ENCODE assay signal across 19 mouse cellular contexts in genomic region chr6:50080431-50080830, GRCm38 (mm10). TPM values are rescaled to one million over a fixed set of nuclear protein-coding genes. Genes with fewer than 3 reads are reported as not detected.
DNase-seq lines count a peak whose midpoint lies in the region; ATAC-seq and TF ChIP-seq lines count a peak whose summit lies in the region.
"Had no signal": no experiment of that assay in that cellular context is flagged by ENCODE, and none has a peak within 500 bp of the region (broad histone marks: within the 10 kb centered on the region; RNA-seq: fewer than 3 reads in every experiment).

No protein-coding gene starts in this region.

- no peaks in the 10 kb centered on the region for H3K9me3 ChIP-seq in hindbrain, embryonic 11.5 days (ENCODE audit: control insufficient read depth, low read length)
- no peaks in the 10 kb centered on the region for H3K9me3 ChIP-seq in forebrain, postnatal 0 days (ENCODE audit: low read length)
- H3K9me3 ChIP-seq: embryonic facial prominence, embryonic 15.5 days; forebrain, embryonic 13.5 days; limb, embryonic 12.5 days; liver, embryonic 15.5 days; neural tube, embryonic 15.5 days had no signal

- H3K27me3 ChIP-seq in hindbrain, embryonic 11.5 days (ENCODE audit: control insufficient read depth, insufficient read depth, low read length), result no peaks in the 10 kb centered on the region
- H3K27me3 ChIP-seq in forebrain, postnatal 0 days (ENCODE audit: insufficient read depth, low read length), result no peaks in the 10 kb centered on the region
- H3K27me3 ChIP-seq: embryonic facial prominence, embryonic 15.5 days; forebrain, embryonic 13.5 days; limb, embryonic 12.5 days; liver, embryonic 15.5 days; neural tube, embryonic 15.5 days had no signal

- H3K4me1 ChIP-seq in hindbrain, embryonic 11.5 days (replicated peaks; ENCODE audit: control insufficient read depth, insufficient read depth, low read length), result no peaks in the 10 kb centered on the region
- H3K4me1 ChIP-seq in forebrain, postnatal 0 days (ENCODE audit: insufficient read depth), result no peaks in the 10 kb centered on the region
- H3K4me1 ChIP-seq: embryonic facial prominence, embryonic 15.5 days; forebrain, embryonic 13.5 days; liver, embryonic 15.5 days; neural tube, embryonic 15.5 days had no signal

- H3K9ac ChIP-seq in hindbrain, embryonic 11.5 days (ENCODE audit: low read depth, low read length), result no peak overlapping the region
- H3K9ac ChIP-seq in forebrain, postnatal 0 days, result no peak overlapping the region
- H3K9ac ChIP-seq: embryonic facial prominence, embryonic 15.5 days; forebrain, embryonic 13.5 days; limb, embryonic 12.5 days; liver, embryonic 15.5 days; neural tube, embryonic 15.5 days had no signal

- no peak for TF ChIP-seq CTCF in forebrain, postnatal 0 days (IDR thresholded peaks at IDR 0.05; ENCODE audit: low read depth)

- no peak overlapping the region for H3K4me3 ChIP-seq in hindbrain, embryonic 11.5 days (ENCODE audit: low read depth, low read length)
- H3K4me3 ChIP-seq in forebrain, postnatal 0 days (ENCODE audit: low read depth, low read length), result no peak overlapping the region
- H3K4me3 ChIP-seq: embryonic facial prominence, embryonic 15.5 days; forebrain, embryonic 13.5 days; left cerebral cortex, adult 2 months; limb, embryonic 12.5 days; liver, embryonic 15.5 days; neural tube, embryonic 15.5 days had no signal

- 81% methylated on average over 7 of the region's 7 CpGs for WGBS in hindbrain, embryonic 11.5 days
- WGBS in forebrain, postnatal 0 days, result 44% methylated on average over 7 of the region's 7 CpGs

- H3K36me3 ChIP-seq in hindbrain, embryonic 11.5 days (ENCODE audit: control insufficient read depth, insufficient read depth, low read length), result no peaks in the 10 kb centered on the region
- no peaks in the 10 kb centered on the region for H3K36me3 ChIP-seq in forebrain, postnatal 0 days (ENCODE audit: insufficient read depth)
- H3K36me3 ChIP-seq: embryonic facial prominence, embryonic 15.5 days; limb, embryonic 12.5 days; liver, embryonic 15.5 days; neural tube, embryonic 15.5 days had no signal

- H3K27ac ChIP-seq in hindbrain, embryonic 11.5 days (ENCODE audit: low read depth, low read length), result no peak overlapping the region
- H3K27ac ChIP-seq in forebrain, postnatal 0 days (ENCODE audit: low read depth, low read length), result no peak overlapping the region
- H3K27ac ChIP-seq: embryonic facial prominence, embryonic 15.5 days; forebrain, embryonic 13.5 days; left cerebral cortex, adult 2 months; limb, embryonic 12.5 days; liver, embryonic 15.5 days; neural tube, embryonic 15.5 days; stomach, postnatal 0 days had no signal

- ATAC-seq in hindbrain, embryonic 11.5 days (ENCODE audit: low FRiP score), result no peak
- ATAC-seq in forebrain, postnatal 0 days, result no peak
- ATAC-seq: forebrain, embryonic 13.5 days; inflammation-experienced regulatory T-cells, adult 6 months had no signal

- intact Hi-C loops in heart, postnatal 25 days (cut with DNase I), result no loop called here
- intact Hi-C loops in heart, postnatal 14 days (cut with DNase I), result no loop called here

- H3K4me2 ChIP-seq in hindbrain, embryonic 11.5 days (replicated peaks; ENCODE audit: low read depth, low read length), result no peak overlapping the region
- no peak overlapping the region for H3K4me2 ChIP-seq in forebrain, postnatal 0 days (ENCODE audit: low read depth)
- H3K4me2 ChIP-seq: embryonic facial prominence, embryonic 15.5 days; forebrain, embryonic 13.5 days; limb, embryonic 12.5 days; liver, embryonic 15.5 days; neural tube, embryonic 15.5 days had no signal

- DNase-seq in heart, adult 11 months, result peak; percentile 90
- DNase-seq in heart, postnatal 25 days (ENCODE audit: low spot score), result no peak
- peak; percentile 6 for DNase-seq in kidney, postnatal 10 days
- DNase-seq in kidney, postnatal 14 days, result no peak
- DNase-seq in heart, postnatal 14 days, result peak; percentile 26 to 27
- DNase-seq in lung, postnatal 25 days (ENCODE audit: low spot score), result peak; percentile 70
- DNase-seq in hindbrain, embryonic 11.5 days (ENCODE audit: low spot score), result no peak
- DNase-seq in forebrain, postnatal 0 days, result no peak
- DNase-seq: cerebellum, adult 18-20 months; right cerebral cortex, adult 18-20 months; thymus, postnatal 36 days had no signal

RNA-seq across cellular contexts. Expression of gene Mpp6, which starts 29.6 kb away (rescaled TPM):
- total RNA-seq in heart, postnatal 25 days (2021), result 10 to 100 TPM; 59.7 to 61.3 TPM
- total RNA-seq in heart, postnatal 14 days (2021), result 10 to 100 TPM; 53.6 to 54.7 TPM
- polyA plus RNA-seq in hindbrain, embryonic 11.5 days (2014; fragmentation: Nextera tagmentation; extraction: Ambion mirVana), result 77.9 and 92.1 TPM in 2 replicates
- 101 TPM in 2 replicates for total RNA-seq in forebrain, postnatal 0 days (2014; rRNA removed)
- 54.5 and 66.4 TPM in 2 replicates for polyA plus RNA-seq in forebrain, postnatal 0 days (2015; fragmentation: Nextera tagmentation; extraction: Ambion mirVana)

Comparison
In these comparisons a context has a peak if more than half of its experiments do, and no peak if none do; other contexts are left out.
1. DNase-seq: peak in heart, adult 11 months (single experiment), kidney, postnatal 10 days (single experiment), heart, postnatal 14 days (2 of 2) and lung, postnatal 25 days (single experiment); none in heart, postnatal 25 days (single experiment), kidney, postnatal 14 days (single experiment), hindbrain, embryonic 11.5 days (single experiment) and forebrain, postnatal 0 days (single experiment).